Mouse (Mus musculus): Measurements from ENCODE around the gene Lrrc4.

Lrrc4 gene

DNA sequence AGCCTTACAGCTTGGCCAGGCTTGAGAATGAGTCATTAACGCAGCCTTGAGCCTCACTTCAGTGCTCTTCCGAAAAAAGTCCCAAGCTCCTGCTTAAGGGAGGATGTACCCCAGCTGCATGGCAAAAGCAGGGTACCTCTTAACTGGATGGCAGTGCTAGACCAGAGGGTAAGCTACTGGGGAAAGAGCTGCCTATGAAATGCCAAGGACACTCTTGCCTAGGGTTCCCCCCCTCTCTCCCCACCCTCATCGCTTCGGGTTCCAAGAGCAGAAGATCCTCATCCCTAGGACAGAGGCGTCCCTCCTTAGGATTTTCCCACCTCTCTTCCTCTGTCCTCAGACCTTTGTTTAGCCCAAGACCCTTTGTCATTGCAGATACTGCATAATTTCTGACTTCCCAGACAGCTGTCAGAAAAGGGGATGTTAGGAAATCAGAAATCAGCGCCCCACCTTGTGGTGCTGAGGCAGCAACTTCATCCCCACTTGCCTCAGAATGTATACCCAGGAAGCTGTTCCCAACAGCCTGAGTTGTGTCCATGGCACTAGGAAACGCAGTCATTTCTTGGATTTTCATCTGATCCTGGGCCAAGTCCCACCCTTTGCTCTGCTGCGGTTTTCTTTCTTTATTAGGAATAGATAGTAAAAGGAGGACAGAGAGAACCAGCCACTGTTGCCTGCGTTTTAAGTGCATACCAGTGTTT is 4.7 kb downstream of the Lrrc4 start:
- no peak for DNase-seq (ENCODE audit: inconsistent ontology term)

DNA sequence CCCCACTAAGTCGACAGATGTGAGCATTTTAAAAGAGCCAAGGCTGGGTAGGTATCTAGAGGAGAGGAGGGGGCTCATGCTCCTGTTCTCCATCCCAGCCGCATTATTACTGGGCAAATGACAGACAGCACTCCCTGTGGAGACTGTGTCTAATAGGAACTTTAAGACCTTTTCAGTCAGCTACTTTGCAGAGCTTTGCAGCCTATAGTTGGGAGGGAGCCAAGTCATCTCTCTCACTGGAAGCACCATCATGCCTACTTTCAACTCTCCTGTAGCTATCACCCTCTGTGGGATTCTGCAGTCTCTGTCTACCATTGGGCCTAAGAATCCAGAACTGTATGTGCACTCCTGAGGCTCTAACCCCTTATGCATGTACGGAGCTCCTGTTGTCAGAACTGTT is 5.7 kb downstream of the Lrrc4 start:
- DNase-seq (ENCODE audit: inconsistent ontology term), result no peak

DNA sequence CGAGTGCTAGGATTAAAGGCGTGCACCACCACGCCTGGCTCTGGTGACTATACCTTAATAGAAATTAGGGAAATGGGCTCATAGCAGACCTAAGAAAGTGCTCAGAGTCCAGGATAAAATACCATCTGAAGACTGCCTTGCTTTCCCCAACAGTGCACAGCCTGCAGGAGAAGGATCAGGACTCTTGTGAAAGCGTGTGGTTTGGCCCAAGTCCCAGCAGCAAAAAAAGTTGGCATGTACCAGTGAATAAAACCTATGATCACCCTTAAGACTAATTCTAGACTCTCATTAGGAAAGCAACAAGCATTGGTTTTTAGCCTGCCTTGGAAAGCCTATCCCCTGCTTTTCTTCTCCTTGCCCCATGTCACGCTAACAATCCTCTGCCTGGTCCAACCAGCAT is 7.7 kb downstream of the Lrrc4 start:
- DNase-seq (ENCODE audit: inconsistent ontology term), result peak; percentile 59

DNA sequence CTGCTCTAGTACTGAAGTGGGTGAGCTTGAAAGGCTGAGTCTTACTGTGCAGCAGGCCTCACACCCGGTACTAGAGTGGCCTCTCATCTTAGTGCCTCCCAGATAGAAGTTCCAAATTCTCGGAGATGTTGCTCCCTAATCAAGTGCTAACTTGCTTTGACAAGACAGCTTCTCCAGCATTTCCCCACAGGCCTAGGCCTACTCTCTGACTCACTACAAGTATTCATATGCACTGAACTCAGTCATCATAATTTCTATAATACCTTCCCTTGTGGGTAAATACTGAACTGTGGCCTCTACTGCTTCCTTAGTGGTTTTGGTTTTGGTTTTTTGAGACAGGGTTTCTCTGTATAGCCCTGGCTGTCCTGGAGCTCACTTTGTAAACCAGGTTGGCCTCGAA is 8.2 kb downstream of the Lrrc4 start:
- DNase-seq (ENCODE audit: inconsistent ontology term), result no peak

DNA sequence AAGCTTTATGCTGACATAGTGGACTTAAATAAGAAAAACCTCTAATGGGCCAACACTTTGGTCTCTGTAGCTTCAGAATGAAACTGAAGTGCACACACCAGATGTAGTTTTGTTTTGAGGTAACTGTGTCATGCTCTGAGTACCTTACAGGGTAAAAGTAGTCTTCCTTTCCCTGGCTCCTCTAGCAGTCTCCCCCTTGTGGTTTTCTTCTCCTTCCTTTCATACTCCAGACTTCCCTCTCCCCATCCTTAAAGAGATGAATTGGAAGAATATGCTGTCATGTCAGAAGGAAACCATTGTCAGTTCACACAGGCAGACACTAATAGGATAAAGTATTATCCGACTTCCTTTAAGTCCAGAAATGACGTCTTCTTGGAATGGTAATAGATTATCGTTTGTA is 9.3 kb downstream of the Lrrc4 start:
- DNase-seq (ENCODE audit: inconsistent ontology term), result no peak

DNA sequence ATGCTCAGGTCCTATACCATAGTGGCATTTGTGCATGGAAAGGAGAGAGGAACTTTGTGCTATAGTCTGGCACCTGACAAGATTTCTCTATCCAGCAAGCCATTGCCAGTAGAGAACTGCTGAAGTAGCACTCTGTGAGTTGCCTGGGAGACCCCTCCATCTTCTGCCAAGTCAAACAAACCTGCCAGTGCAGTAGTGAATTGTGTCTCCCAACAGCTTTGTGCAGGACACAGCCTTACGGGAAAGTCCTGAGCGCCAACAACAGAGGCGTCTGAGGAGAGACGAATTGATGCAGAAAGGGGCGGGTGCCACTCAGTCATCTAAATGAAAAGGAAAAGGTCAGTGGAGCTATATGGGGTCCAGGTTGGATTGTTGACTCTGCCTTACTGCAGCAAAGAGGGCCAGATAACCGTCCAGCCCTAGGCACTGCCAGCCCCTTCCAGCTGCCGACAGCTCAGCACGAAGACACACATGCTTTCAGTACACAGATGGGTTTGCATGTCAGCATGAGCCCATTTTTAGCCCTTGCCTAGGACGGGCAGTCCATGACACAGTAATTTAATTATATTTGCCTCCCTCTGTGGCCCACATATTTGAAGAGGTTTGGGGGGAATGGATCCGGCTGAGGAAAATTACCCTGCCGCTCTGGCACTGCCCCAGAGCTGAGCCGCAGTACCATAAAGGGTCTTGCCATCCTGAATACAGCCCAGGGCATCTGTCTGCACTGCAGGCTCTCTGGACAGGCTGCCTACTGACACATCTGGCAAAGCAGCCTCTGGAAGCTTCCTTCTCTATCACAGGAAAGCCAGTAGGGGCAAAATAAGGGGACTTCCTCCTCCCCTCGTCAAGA is 11.8 kb downstream of the Lrrc4 start:
- DNase-seq (ENCODE audit: inconsistent ontology term), result no peak

DNA sequence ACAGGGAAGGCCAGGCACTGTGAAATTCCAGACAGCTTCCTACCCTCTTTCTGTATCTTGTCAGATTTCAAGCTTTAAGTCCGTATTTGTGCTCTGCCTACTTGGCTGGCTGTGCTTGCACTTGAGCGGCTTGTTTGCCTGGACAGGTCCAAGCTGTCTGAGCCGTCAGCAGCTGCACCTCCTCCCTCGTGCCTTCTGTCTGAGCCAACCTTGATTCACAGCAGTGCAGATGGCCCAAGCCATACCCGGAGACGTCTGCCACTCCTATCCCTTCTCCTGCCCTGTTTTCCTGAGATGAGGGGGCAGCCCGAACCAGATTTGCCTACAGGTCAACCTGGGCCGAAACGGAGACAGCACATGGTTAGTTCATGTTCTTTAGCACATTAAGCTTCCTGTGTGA is 14.5 kb downstream of the Lrrc4 start:
- no peak for DNase-seq (ENCODE audit: inconsistent ontology term)

DNA sequence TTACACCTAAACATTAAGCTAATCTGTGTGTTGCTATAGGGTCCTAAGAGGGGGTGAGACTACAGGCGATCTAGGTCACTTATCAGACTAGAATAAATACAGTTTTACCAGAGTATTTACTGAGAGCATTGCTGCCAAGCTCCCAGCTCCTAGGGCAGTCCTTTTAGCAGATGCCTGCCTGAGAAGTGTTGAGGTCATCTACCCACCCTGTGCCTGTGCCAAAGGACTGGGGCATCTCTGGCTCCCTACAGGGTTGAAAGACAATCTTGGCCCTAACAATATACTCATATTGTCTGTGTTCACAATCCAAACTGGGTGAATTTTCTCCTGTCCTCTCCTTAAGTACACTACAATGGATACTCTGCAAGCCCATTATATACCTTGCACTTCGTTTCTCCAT is 16.7 kb downstream of the Lrrc4 start:
- no peak for DNase-seq (ENCODE audit: inconsistent ontology term)

DNA sequence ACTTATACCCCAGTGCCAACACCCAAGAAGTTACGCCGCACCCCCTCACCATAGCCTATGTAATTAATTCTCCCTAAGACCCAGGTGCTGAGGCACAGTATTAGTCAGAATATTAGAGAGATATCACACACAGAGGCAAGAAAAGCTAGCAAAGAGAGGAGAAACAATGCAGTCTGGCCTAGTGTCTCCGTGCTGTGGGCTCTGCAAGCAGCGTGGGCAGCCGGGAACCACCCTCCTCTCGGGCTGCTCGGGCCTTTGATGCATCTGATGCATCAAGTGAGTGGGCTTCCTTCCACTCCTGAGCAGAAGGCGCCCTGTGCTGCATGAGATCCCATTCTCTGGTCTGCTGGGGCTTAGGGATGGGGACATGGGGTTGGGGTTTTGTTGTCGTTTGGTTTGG is 18.5 kb downstream of the Lrrc4 start:
- no peak for DNase-seq (ENCODE audit: inconsistent ontology term)

DNA sequence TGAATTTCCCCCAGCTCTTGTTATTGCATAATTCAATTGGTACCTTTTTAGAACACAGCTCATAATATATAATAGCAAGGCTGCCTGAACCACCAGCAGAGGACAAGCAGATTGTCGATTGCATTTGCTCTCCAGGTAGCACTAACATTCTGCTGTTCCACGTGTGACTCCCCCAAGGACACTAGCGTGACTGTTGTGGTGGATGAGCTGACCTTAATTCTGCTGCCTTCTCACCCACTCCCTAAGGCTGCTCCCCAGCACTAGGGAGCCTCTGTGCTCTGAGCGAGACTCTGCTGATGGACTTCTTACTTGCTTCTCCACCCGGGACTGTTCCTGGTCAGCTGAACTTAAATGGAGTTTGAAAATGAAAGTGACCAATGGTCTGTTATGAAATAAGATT is 26.8 kb downstream of the Lrrc4 start:
- DNase-seq (ENCODE audit: inconsistent ontology term), result no peak

DNA sequence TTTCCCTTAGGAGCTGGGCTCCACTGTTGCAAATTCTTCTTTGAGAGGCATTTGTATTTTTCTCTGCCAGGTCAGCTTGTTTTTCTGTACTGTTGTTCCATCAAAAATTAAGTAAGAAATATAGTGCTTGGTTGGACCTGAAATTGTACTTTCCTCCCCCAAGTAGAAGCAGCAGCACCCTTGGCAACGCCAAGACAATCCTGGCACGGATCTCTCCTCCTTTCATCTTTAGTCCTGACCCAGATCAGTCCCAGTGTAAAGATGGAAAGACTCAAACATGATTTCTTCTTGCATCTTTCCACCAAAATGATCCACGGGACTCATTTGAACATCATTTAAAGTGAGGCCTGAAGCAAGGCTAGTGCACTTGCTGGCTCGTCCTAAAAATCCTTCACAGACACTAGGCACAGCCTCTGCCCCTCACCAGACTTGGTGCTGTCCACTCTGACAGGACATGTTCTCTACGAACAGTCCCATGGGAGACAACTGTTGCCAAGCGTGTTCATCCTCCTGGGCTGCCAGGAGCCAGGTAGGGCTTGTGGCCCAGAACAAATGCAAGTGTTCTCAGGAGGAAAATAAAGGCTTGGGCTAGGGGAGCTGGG is 27.8 kb downstream of the Lrrc4 start:
- DNase-seq (ENCODE audit: inconsistent ontology term), result no peak

DNA sequence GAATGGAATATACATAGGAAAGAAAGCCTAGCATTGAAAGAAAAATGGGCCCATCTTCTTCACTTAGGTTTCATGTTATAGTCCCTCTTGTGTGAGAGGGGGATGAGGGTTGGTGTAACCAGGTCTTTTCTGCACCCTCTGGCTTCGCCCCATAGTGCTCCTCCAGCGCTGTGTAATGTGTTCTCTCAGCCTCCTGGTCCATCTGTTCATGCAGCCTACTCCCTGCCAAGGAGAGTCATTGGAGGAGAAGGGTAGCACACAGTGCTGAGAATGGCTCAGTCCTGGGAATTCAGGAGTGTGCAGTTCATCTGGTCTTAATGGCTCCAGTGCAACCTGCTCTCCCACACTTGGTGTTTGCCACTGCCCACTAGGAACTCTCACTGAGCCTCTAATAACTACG is 30.6 kb downstream of the Lrrc4 start:
- DNase-seq (ENCODE audit: inconsistent ontology term), result no peak

DNA sequence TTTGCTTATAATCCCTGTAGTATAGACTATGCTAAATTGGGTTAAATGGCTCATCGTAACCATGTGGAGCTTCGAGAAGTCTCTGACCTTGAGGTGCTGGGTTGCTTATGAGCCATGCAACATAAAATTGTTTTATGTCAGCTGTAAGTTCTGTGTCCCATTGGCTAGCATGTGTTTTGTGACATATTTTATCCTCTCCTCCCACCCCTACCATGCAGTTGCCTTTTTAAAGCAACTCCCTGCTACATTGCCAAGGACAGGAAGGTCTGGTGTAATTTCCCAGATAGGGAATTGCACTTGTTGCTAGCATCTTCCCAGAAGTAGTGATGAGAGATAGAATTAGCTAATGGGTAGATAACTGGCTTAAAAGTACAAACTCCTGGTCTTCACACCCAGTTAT is 31.7 kb downstream of the Lrrc4 start:
- no peak for DNase-seq (ENCODE audit: inconsistent ontology term)

DNA sequence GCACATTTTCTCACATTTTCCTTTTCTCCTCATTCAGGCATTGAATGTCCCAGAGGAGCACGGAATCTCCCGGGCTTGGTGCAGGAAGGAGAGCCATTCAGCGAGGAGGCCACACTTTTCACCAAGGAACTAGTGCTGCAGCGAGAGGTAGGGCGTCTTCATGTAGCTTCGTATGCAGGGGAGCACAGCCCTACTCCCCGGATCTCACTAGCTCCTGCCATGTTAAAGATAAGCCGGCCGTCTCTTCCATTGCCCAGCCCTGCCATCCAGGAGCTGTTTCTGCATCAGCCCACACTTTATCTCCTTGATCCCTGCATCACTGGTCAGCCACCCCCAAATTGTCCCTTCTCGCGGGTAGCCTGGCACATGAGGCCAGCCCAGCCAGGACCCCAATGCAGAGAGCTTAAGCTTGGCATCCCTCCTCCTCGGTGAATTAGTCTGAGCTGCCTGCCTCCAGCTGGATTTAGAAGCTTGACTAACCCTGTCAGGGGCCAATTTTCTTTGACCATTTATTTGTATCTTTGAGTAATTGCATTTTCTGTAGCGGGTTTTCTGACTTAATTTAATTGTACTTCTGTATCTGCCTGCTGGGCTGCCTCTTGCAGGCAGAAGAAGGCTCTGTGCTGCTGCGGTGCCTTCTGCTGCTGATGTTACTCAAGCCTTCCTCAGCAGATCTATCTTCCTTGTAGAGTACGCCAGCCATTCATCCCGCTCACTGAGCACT is 35.6 kb downstream of the Lrrc4 start:
- DNase-seq (ENCODE audit: inconsistent ontology term), result no peak

DNA sequence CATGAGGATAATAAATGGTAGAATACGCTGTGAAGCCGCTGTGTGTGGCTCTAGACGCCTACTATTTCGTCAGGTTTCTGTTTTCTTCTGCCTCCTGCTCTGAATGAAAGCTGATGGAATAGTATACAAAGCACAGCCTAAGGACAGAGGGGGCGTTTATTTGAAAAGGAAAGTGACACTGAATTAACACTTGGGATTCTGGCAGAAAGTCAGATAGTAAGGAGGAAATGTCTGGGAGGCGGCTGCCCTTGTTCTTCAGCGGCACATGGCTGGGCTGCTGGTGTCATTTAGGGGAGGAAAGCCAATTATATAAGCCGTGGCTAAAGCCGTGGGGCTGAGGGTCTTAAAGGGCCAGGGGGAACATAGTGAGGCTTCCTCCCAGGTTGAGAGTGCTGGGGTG is 36.2 kb downstream of the Lrrc4 start:
- DNase-seq (ENCODE audit: inconsistent ontology term), result no peak

DNA sequence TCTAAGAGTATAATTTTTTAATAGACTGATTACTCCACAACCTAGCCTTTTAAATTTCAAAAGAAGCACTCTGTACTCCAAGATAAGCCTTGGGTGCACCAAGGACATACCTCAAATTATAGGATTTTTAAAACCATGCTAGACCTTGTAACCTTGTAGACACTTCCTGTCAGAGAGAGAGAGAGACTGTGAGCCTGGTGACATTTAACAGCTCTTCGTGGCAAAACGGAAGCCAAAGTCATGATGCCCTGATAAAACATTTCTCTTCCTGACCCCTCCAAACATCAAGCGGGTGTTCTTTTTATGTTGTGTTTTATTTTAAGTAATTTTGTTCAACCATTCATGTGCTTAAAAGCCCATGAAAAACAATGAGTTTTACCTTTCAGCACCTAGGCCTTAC is 39.7 kb downstream of the Lrrc4 start:
- no peak for DNase-seq (ENCODE audit: inconsistent ontology term)

DNA sequence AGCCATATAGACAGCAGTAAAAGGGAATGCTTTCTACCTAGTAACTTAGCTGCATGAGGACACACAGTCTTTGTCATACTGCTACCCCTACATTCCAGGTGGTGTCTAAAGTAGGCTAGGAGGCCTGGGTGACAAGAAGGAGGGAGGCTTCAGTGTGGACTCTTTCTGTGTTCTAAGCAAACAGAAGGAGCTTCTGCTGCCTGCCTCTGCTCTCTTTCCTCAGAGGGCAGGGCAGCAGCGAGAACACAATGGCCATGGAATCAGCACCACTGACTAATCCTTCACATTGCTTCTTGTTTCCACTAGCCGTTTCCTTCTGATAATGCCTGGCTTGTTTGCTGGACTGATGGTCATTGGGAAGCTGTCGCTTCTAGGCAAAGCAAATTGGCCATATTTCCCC is 40.4 kb downstream of the Lrrc4 start:
- peak; percentile 48 for DNase-seq (ENCODE audit: inconsistent ontology term)

DNA sequence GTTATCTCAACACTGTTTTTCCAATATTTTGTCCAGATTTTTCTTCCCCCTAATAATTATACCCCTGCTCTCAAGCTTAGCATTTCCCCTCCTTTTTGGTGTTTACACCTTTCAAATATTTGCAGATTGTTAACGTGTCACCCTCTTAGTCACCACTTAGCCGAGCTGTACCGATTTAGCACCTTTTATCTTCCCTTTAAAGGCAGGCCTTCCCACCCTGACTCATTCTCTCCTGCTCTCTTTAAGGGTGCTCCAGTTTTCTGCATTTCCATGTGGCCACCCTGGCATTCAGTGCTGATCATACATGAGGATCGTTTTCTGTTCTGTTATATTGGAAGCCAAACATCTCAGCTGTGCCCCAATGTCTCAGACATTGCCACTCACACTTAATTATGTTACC is 41.9 kb downstream of the Lrrc4 start:
- DNase-seq (ENCODE audit: inconsistent ontology term), result no peak

DNA sequence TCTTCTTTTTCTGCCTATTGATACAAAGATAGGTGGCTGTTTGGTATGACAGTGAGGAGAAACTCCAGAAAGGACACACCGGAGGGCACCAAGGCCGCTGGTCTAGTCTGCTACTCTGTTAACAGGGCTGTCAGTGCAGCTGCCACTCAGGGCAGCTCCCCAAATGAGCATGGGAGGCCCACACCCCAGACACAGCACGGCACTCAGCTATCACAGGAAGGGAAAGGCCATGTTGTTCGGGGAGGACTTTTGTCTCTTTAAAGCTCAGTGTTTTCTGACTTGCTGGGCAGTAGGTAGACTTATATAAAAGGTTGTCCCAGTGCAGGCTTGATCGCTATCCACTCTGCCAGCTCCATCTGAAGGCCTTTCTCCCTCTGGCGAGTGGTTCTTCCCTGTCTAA is 44.4 kb downstream of the Lrrc4 start:
- no peak for DNase-seq (ENCODE audit: inconsistent ontology term)

DNA sequence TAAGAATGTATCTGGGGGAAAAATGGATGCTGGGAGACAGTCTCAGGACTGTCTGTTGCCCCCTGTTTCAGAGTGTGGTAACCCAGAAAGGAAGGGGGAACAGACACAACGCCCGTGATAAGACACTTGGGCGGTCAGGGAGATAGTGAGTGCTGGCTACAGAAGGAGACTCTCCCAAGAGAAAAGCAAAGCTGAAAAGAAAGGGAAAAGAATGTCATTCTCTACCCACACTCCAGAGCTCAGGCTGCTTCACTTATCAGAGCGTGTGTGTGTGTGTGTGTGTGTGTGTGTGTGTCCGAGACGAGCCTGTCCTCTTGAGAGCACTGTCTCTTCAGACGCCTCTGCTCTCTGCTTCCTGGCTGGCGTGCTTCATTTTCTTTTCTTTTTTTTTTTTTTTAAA is 45.8 kb downstream of the Lrrc4 start:
- DNase-seq (ENCODE audit: inconsistent ontology term), result no peak

DNA sequence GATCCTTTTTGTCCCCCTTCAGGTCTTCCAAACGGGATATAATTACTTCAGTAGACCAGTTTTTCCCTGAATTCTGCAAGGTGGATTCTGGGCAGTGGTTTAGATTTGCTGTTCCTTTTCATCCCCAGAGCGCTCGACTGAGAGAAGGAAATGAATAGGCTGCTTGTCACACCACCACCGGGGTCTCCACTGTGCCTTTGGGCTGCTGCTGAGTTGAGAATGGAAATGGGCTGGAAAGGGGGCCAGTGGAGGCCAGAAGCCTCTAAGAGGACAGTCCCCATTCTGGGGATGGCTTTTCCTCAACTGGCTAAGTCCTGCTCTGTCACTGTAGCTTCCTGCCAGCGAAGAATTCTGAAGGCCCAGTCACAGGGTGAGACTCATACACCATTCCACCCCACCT is 47.6 kb downstream of the Lrrc4 start:
- DNase-seq (ENCODE audit: inconsistent ontology term), result no peak

DNA sequence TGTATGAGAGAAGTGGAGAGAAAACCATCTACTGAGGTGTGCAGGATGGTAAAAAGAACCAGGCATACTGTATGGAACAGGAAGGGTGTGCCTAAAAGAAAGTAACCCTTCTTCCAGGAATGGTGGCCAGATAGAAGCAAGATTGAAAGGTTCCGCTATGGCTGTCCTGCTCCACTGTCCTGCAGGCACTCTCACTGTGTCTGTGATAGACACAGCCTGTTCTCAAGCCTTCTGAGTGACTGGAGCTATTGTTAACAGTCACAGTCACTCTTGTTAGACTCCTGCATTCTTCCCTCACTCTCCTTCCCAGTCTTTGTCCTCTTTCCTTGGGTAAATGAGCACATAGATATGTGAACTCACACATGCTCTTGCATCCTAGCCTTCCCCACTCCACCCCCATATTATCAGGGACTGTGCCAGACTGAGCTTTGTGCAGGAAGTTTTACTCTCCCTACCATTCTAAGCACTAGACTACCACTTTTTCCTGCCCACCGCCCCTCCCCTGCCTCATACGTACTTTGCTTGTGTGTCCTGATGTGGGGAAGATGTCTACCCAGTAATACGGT is 48.4 kb downstream of the Lrrc4 start:
- DNase-seq (ENCODE audit: inconsistent ontology term), result peak; percentile 57

All from Muller cell, postnatal 12 days (primary cell).